Mouse (Mus musculus): Measurements from ENCODE around the gene Ica1l. TPM values are rescaled to one million over a fixed set of nuclear protein-coding genes. Genes with fewer than 3 reads are reported as not detected.
A peak's percentile ranks its signal among the peaks of the same experiment; 100 is the strongest.
"Not testable (repeated sequence)": the region's sequence is repeated elsewhere in the genome, so short reads cannot be mapped to it uniquely, and the experiment has no call there.

Gene Ica1l
- polyA plus RNA-seq (2015; fragmentation: Nextera tagmentation; extraction: Ambion mirVana), result 42.1 and 45.1 TPM in 2 replicates

DNA sequence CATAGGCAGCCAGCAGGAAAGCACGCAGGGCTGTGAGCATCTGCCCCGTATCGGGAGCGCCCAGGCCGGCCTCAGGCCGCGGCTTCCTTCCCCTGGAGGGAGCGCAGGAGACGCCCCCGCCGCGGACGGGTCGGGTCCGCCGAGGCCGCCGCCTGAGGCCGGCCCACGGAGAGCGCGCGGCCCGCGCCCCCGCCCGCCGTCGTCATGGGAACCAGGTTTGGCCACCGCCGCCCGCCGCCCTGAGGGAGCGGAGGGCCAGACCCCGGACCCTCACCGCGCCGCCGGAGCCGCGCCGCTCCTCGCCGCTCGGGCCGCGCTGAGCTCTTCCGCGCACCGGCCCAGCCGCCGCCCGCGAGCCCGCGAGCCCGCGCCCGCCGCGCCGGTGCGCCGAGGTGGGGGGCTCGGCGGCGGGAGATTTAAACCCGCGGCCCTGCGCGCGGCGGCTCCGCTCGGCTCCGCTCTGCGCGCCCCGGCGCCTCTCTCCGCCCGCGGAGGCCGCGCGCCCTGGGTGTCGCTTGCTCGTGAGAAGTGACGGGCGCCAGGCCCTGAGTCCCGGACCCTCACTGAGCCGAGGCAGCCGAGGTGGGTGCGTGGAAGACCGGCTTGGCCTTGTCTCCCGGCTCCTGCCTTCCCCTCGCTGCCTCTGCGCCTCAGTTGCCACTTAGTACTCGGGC lies at the start of gene Ica1l:
TSS of gene Ica1l (minus strand) at position 389 of the 674 bp plus-strand sequence.
- WGBS, result under 1% methylated on average over 57 of the region's 99 CpGs
- Histone ChIP-seq H3K4me1 (ENCODE audit: control insufficient read depth, insufficient read depth, low read depth, low read length) (no peaks in the 10 kb centered on the region), H3K9me3 (ENCODE audit: control insufficient read depth, low read length) (no peaks in the 10 kb centered on the region), H3K4me2 (ENCODE audit: low read length) (peak within 1 kb of the TSS; percentile 91), H3K36me3 (ENCODE audit: control insufficient read depth, insufficient read depth, low read length) (no peaks in the 10 kb centered on the region), H3K9ac (ENCODE audit: low read depth, low read length) (peak within 1 kb of the TSS; percentile 84), H3K4me3 (ENCODE audit: low read length) (peak within 1 kb of the TSS; percentile 78), H3K27ac (ENCODE audit: low read depth, low read length) (peak within 1 kb of the TSS; percentile 87), H3K27me3 (replicated peaks; ENCODE audit: control insufficient read depth, insufficient read depth, low read length) (peaks cover 2% of the 10 kb centered on the region; the same call in 1 of the 2 replicates)
- peak; percentile 93 for ATAC-seq

DNA sequence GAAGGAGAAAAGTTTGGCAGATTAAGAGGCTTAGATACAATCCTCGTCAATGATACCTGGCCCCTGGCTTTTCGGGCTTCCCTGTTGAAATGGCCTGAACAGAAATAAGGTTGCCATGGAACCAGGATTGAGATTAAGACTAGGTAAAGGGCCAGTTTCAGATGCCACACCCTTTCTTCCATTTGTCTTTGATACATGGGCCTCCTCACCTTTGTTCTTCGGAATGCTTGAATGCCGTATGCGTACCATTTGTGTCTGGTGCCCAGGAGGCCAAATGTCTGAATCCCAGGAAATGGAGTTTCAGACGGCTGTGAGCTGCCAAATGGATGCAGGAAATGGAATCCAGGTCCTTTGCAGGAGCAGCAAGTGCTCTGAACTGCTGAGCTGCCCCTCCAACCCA lies 33.4 kb upstream of the Ica1l start:
- Histone ChIP-seq H3K9me3 (ENCODE audit: control insufficient read depth, low read length) (no peaks in the 10 kb centered on the region), H3K27me3 (replicated peaks; ENCODE audit: control insufficient read depth, insufficient read depth, low read length) (no peaks in the 10 kb centered on the region), H3K4me2 (ENCODE audit: low read length) (no peak overlapping the region), H3K4me1 (ENCODE audit: control insufficient read depth, insufficient read depth, low read depth, low read length) (no peaks in the 10 kb centered on the region), H3K4me3 (ENCODE audit: low read length) (no peak overlapping the region), H3K27ac (ENCODE audit: low read depth, low read length) (no peak overlapping the region), H3K9ac (ENCODE audit: low read depth, low read length) (no peak overlapping the region), H3K36me3 (ENCODE audit: control insufficient read depth, insufficient read depth, low read length) (peaks cover 24% of the 10 kb centered on the region)
- 90% methylated on average over 6 of the region's 6 CpGs for WGBS
- ATAC-seq, result no peak

DNA sequence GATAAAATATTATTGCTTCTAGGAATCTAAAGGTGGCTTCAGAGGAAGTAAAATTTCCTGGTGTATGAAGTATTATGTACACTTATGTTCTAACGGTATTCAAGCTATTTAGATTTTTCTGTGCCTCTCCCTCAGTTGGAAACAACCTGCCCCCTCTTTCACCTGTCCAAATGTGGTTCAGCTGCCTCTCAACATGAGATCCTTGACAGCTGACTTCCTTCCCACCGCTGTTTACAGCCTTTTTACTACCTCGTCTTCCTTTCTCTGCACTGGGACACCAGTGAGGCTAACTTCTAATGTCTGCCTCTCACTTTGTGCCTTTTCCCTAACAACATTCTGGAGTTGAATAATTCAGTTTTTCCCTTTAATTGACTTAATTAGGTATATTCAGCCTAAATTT lies 32.6 kb upstream of the Ica1l start:
- Histone ChIP-seq H3K36me3 (ENCODE audit: control insufficient read depth, insufficient read depth, low read length) (peaks cover 24% of the 10 kb centered on the region), H3K27me3 (replicated peaks; ENCODE audit: control insufficient read depth, insufficient read depth, low read length) (no peaks in the 10 kb centered on the region), H3K4me1 (ENCODE audit: control insufficient read depth, insufficient read depth, low read depth, low read length) (no peaks in the 10 kb centered on the region), H3K9ac (ENCODE audit: low read depth, low read length) (no peak overlapping the region), H3K4me3 (ENCODE audit: low read length) (no peak overlapping the region), H3K4me2 (ENCODE audit: low read length) (no peak overlapping the region), H3K27ac (ENCODE audit: low read depth, low read length) (no peak overlapping the region), H3K9me3 (ENCODE audit: control insufficient read depth, low read length) (no peaks in the 10 kb centered on the region)
- 84% methylated on average over 3 of the region's 3 CpGs for WGBS
- ATAC-seq, result no peak

DNA sequence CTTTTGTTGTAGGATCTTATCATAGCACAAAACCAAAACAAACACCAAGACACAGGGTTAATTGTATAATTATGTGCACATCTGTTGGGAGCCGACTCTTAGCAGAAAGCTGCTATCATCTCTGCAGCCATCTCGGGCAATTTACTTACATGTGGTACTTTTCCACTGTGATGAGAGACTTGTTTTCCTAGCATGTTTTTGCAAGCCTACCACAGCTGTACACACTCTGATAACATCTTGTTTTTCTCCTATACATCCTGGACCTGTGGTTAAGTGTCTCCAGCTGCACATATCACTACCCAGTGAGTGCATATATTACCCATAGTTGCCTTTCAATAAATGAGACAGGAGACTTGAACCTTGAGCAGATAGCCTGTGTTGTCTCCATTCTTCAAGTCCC lies 32.0 kb upstream of the Ica1l start:
- no peak overlapping the region for H3K9ac ChIP-seq (ENCODE audit: low read depth, low read length)
- no peak overlapping the region for H3K4me3 ChIP-seq (ENCODE audit: low read length)
- H3K27me3 ChIP-seq (replicated peaks; ENCODE audit: control insufficient read depth, insufficient read depth, low read length), result no peaks in the 10 kb centered on the region
- 84% methylated on average over 2 of the region's 2 CpGs for WGBS
- H3K4me2 ChIP-seq (ENCODE audit: low read length), result no peak overlapping the region
- no peak for ATAC-seq
- peaks cover 21% of the 10 kb centered on the region for H3K36me3 ChIP-seq (ENCODE audit: control insufficient read depth, insufficient read depth, low read length)
- H3K27ac ChIP-seq (ENCODE audit: low read depth, low read length), result no peak overlapping the region
- H3K9me3 ChIP-seq (ENCODE audit: control insufficient read depth, low read length), result no peaks in the 10 kb centered on the region
- no peaks in the 10 kb centered on the region for H3K4me1 ChIP-seq (ENCODE audit: control insufficient read depth, insufficient read depth, low read depth, low read length)

DNA sequence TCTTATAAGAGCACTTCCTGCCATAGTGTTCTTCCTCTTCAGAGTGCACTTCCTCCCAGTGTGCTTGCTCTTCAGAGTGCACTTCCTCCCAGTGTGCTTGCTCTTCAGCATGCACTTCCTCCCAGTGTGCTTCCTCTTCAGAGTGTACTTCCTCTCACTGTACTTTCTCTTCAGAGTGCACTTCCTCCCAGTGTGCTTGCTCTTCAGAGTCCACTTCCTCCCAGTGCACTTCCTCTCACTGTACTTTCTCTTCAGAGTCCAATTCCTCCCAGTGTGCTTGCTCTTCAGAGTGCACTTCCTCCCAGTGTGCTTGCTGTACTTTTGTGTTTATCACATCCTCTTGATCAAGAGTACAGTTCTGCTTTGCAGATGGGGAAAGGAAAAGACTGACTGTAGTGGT lies 27.7 kb upstream of the Ica1l start:
- not testable (repeated sequence) for H3K9ac ChIP-seq (ENCODE audit: low read depth, low read length); ATAC-seq; H3K4me3 ChIP-seq (ENCODE audit: low read length); H3K27ac ChIP-seq (ENCODE audit: low read depth, low read length); H3K27me3 ChIP-seq (replicated peaks; ENCODE audit: control insufficient read depth, insufficient read depth, low read length); H3K36me3 ChIP-seq (ENCODE audit: control insufficient read depth, insufficient read depth, low read length); H3K9me3 ChIP-seq (ENCODE audit: control insufficient read depth, low read length); H3K4me1 ChIP-seq (ENCODE audit: control insufficient read depth, insufficient read depth, low read depth, low read length); H3K4me2 ChIP-seq (ENCODE audit: low read length)

DNA sequence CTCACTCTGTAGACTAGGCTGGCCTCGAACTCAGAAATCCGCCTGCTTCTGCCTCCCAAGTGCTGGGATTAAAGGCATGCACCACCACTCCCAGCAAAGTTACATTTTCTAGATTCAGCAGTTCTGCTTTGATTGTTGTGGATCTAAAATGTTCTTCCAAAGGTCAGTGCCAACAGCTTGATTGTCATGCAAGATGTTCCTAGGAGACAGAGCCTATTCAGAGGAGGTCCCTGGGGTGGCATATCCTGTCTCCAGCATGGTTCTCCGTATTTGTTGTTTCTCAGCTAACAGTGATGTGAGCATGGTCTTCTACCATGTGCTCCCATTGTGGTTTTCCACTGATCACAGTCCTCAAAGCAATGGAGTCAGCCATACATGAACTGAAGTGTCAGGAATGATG lies 13.3 kb upstream of the Ica1l start:
- Histone ChIP-seq H3K4me1 (ENCODE audit: control insufficient read depth, insufficient read depth, low read depth, low read length) (no peaks in the 10 kb centered on the region), H3K4me2 (ENCODE audit: low read length) (no peak overlapping the region), H3K36me3 (ENCODE audit: control insufficient read depth, insufficient read depth, low read length) (no peaks in the 10 kb centered on the region), H3K9ac (ENCODE audit: low read depth, low read length) (no peak overlapping the region), H3K27me3 (replicated peaks; ENCODE audit: control insufficient read depth, insufficient read depth, low read length) (no peaks in the 10 kb centered on the region), H3K9me3 (ENCODE audit: control insufficient read depth, low read length) (no peaks in the 10 kb centered on the region), H3K4me3 (ENCODE audit: low read length) (no peak overlapping the region), H3K27ac (ENCODE audit: low read depth, low read length) (no peak overlapping the region)
- ATAC-seq, result no peak
- WGBS, result 89% methylated on average over 3 of the region's 3 CpGs

DNA sequence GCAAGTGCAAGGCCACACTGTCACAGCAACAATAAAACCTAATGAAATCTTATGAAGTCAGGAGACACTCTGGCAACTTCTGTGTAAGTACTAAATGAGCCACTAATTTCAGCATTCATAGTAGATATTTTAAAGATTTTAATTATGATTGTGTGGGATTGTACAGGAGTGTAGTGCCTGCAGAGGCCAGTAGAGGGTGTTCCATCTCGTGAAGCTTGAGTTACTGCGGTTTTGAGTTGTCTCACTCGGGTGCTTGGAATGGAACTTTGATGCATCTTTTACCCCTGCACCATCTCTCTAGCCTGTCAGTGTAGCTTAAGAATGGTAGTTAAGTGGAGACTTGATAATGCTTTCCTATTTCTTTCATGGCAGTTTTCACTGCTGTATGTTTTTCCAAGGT lies 11.7 kb upstream of the Ica1l start:
- H3K36me3 ChIP-seq (ENCODE audit: control insufficient read depth, insufficient read depth, low read length), result no peaks in the 10 kb centered on the region

DNA sequence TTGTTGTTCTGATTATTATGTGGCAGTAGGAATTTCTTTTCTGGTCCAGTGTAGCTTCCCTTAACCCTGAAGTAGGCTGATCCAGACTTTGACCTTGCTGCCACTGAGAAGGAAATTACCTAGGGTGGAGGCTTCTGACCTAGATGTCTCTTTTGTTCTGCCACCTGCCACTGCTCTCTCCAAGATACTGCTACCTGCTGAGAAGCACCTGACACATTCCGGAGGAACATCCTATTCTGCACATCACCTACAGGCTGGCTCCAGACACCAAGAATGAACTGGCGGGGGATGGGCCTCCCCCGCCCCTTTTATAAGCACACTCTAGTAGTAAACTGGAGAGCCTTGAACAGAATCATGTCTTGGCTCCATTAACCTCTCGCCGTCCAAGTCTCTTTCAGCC lies 4.5 kb upstream of the Ica1l start:
- H3K27ac ChIP-seq (ENCODE audit: low read depth, low read length); ATAC-seq: not testable (repeated sequence)
- WGBS, result 95% methylated on average over 5 of the region's 5 CpGs

More for the DNA sequence above, 11.7 kb upstream of the Ica1l start:
- Histone ChIP-seq H3K9me3 (ENCODE audit: control insufficient read depth, low read length) (no peaks in the 10 kb centered on the region), H3K27ac (ENCODE audit: low read depth, low read length) (no peak overlapping the region), H3K4me1 (ENCODE audit: control insufficient read depth, insufficient read depth, low read depth, low read length) (no peaks in the 10 kb centered on the region), H3K4me3 (ENCODE audit: low read length) (no peak overlapping the region), H3K9ac (ENCODE audit: low read depth, low read length) (no peak overlapping the region), H3K27me3 (replicated peaks; ENCODE audit: control insufficient read depth, insufficient read depth, low read length) (no peaks in the 10 kb centered on the region), H3K4me2 (ENCODE audit: low read length) (no peak overlapping the region)
- 23% methylated on average over 3 of the region's 3 CpGs for WGBS
- no peak for ATAC-seq

DNA sequence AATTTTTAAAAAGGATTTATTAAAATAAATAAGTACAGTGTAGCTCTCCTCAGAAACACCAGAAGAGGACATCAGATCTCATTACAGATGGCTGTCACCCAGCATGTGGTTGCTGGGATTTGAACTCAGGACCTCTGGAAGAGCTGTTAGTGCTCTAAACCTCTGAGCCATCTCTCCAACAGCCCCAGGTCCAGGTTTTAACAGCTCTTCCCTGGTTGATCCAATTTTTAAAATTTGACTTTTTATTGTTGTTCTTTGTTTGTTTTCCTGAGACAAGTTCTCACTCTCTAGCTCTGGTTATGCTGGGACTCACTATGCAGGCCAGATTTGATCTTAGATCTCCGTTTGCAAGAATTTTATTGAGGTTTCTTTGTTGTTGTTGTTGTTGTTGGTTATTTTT lies 1.6 kb upstream of the Ica1l start:
- Histone ChIP-seq H3K27me3 (replicated peaks; ENCODE audit: control insufficient read depth, insufficient read depth, low read length) (peaks cover 2% of the 10 kb centered on the region; the same call in 1 of the 2 replicates), H3K9me3 (ENCODE audit: control insufficient read depth, low read length) (no peaks in the 10 kb centered on the region), H3K9ac (ENCODE audit: low read depth, low read length) (no peak overlapping the region), H3K4me3 (ENCODE audit: low read length) (no peak overlapping the region), H3K4me2 (ENCODE audit: low read length) (no peak overlapping the region), H3K36me3 (ENCODE audit: control insufficient read depth, insufficient read depth, low read length) (no peaks in the 10 kb centered on the region), H3K27ac (ENCODE audit: low read depth, low read length) (no peak overlapping the region), H3K4me1 (ENCODE audit: control insufficient read depth, insufficient read depth, low read depth, low read length) (no peaks in the 10 kb centered on the region)
- 92% methylated on average over 1 of the region's 1 CpGs for WGBS
- no peak for ATAC-seq

More for the DNA sequence above, 4.5 kb upstream of the Ica1l start:
- H3K4me2 ChIP-seq (ENCODE audit: low read length); H3K4me1 ChIP-seq (ENCODE audit: control insufficient read depth, insufficient read depth, low read depth, low read length); H3K4me3 ChIP-seq (ENCODE audit: low read length); H3K9me3 ChIP-seq (ENCODE audit: control insufficient read depth, low read length); H3K27me3 ChIP-seq (replicated peaks; ENCODE audit: control insufficient read depth, insufficient read depth, low read length); H3K36me3 ChIP-seq (ENCODE audit: control insufficient read depth, insufficient read depth, low read length); H3K9ac ChIP-seq (ENCODE audit: low read depth, low read length): not testable (repeated sequence)

All from hindbrain, embryonic 16.5 days (tissue).